Mouse (Mus musculus) ES-E14 (cell line): ENCODE results near the gene Tead2. TPM values are rescaled to one million over a fixed set of nuclear protein-coding genes. Genes with fewer than 3 reads are reported as not detected.

Source experiments
- DNase-seq: peaks from one replicate; pipeline ENCODE4 v3.0.0-alpha.2; 2013; ENCODE audit warnings: low read depth, low spot score
- H3K27ac ChIP-seq: 2 replicates; pipeline ENCODE4 v1.5.1; 2012; ENCODE audit warnings: low read depth, mild to moderate bottlenecking, low read length, moderate library complexity, mixed read lengths; ENCODE audit not compliant: poor library complexity, insufficient read depth, severe bottlenecking
- H3K36me3 ChIP-seq: 2 replicates; pipeline ENCODE4 v1.6.1; 2012; ENCODE audit warnings: mild to moderate bottlenecking, low read length, moderate library complexity, mixed read lengths; ENCODE audit not compliant: control insufficient read depth, poor library complexity, insufficient read depth, severe bottlenecking
- H3K4me1 ChIP-seq, 2 experiments: fragments of 150-350 bp in 1 of 2; sonication (generic) in 1 of 2; 2 replicates each; pipeline ENCODE4 v1.6.1; 2012; ENCODE audit warnings: low read length in 2 of 2, mild to moderate bottlenecking in 1 of 2, mixed read lengths in 1 of 2; ENCODE audit not compliant: control insufficient read depth in 2 of 2, insufficient read depth in 2 of 2, poor library complexity in 1 of 2
- H3K4me3 ChIP-seq, 2 experiments: fragments of 150-350 bp in 1 of 2; sonication (generic) in 1 of 2; 2 replicates each; pipeline ENCODE4 v1.5.1; 2012; ENCODE audit warnings: low read length in 2 of 2, low read depth in 1 of 2, mild to moderate bottlenecking in 1 of 2, mixed read lengths in 1 of 2; ENCODE audit not compliant: insufficient read depth in 1 of 2, poor library complexity in 1 of 2, severe bottlenecking in 1 of 2
- H3K9ac ChIP-seq: 2 replicates; pipeline ENCODE4 v1.6.1; 2012; ENCODE audit warnings: low read depth, mild to moderate bottlenecking, low read length, mixed read lengths; ENCODE audit not compliant: poor library complexity, insufficient read depth, severe bottlenecking
- H3K9me3 ChIP-seq: fragments of 150-350 bp; sonication (generic); 2 replicates; pipeline ENCODE4 v1.6.1; 2012; ENCODE audit warnings: low read depth, mild to moderate bottlenecking, low read length; ENCODE audit not compliant: control insufficient read depth, insufficient read depth
- CHD2 ChIP-seq: IDR thresholded peaks from 2 replicates; pipeline ENCODE4 v1.6.1; 2014; ENCODE audit warnings: mild to moderate bottlenecking, low read depth, low read length, inconsistent platforms
- HCFC1 ChIP-seq: IDR thresholded peaks from 2 replicates; pipeline ENCODE4 v1.6.1; 2012; ENCODE audit warnings: low read length, inconsistent platforms, borderline replicate concordance; ENCODE audit not compliant: insufficient read depth
- MAFK ChIP-seq: IDR thresholded peaks from 2 replicates; pipeline ENCODE4 v1.6.1; 2014; ENCODE audit warnings: mild to moderate bottlenecking, low read depth, low read length, inconsistent platforms; ENCODE audit not compliant: insufficient read depth
- ZC3H11A ChIP-seq: IDR thresholded peaks from 2 replicates; pipeline ENCODE4 v1.6.1; 2012; ENCODE audit warnings: low read depth, mild to moderate bottlenecking, inconsistent platforms, low read length, borderline replicate concordance
- ZNF384 ChIP-seq: IDR thresholded peaks from 2 replicates; pipeline ENCODE4 v1.6.1; 2012; ENCODE audit warnings: low read depth, low read length, inconsistent platforms
- in situ Hi-C, 2 experiments: fragments of 600-800 bp; cut with MboI; formaldehyde crosslinking; loops; one replicate each; pipeline ENCODE4 v1.15.1; 2025; ENCODE audit warnings: low sequenced_read_pairs in 2 of 2, inconsistent platforms in 1 of 2; ENCODE audit not compliant: unreplicated experiment in 2 of 2
- total RNA-seq: library from RNA; depleted of rRNA; stranded (reverse); fragments of 300-350 nt; gene quantifications from 2 replicates; pipeline ENCODE4 v1.2.3, GENCODE M21; 2012

Tead2 gene
- total RNA-seq, 1 experiment, result 95.9 TPM

DNA sequence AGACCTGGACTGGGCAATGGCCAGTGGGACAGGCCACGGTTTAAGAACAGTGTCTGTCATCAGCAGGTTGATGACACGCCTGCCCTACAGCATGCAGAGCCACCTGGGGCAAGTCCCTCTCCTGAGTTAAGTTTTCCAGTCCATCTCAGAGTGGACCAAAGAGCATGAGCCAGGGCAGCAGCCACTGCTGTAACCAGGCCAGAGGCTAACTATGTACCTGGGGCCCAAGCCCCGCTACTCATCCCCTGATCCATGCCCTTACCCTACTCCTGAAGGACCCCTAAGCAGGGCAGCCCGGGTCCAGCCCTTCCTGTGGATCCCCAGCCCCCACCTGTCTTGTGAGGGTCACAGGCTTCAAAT is 19.4 kb upstream of the Tead2 start:
- Histone ChIP-seq H3K27ac (no peak overlapping the region), H3K9me3 (no peaks in the 10 kb centered on the region), H3K9ac (no peak overlapping the region), H3K4me3 (no peak overlapping the region), H3K4me1 (peaks cover 0 to 18% of the 10 kb centered on the region in 2 experiments; a peak in 1 of 4 replicates), H3K36me3 (no peaks in the 10 kb centered on the region)
- DNase-seq, result no peak
- in situ Hi-C loops, result no loop called here
- no peak for TF ChIP-seq CHD2
- TF ChIP-seq MAFK, result no peak
- TF ChIP-seq HCFC1, result no peak
- no peak for TF ChIP-seq ZC3H11A
- TF ChIP-seq ZNF384, result no peak

DNA sequence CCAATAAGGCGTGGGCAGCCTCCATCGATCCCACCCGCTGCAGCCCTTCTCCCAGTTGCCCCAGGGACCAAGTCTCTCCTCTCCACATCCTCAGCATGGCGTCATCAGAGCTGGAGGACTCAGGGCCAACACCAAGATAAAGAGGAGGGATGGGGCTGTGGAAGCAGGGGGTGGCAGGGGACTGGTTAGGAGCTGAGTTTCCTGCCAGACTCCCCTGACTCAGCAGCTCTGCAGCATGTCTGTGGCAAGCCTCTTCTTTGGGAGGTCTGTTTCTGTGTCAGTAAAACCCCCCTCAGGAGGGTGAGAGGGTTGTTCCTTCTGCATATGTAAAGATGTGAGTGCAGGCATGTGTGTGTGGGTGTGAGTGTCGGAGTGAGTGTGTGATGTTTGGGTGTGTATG is 18.6 kb upstream of the Tead2 start:
- Histone ChIP-seq H3K27ac (no peak overlapping the region), H3K9me3 (no peaks in the 10 kb centered on the region), H3K4me1 (peaks cover 0 to 13% of the 10 kb centered on the region in 2 experiments; a peak in 1 of 4 replicates), H3K9ac (no peak overlapping the region), H3K4me3 (no peak overlapping the region), H3K36me3 (no peaks in the 10 kb centered on the region)
- DNase-seq, result no peak
- no peak for TF ChIP-seq HCFC1
- no peak for TF ChIP-seq ZNF384
- TF ChIP-seq CHD2, result no peak
- no peak for TF ChIP-seq MAFK
- no peak for TF ChIP-seq ZC3H11A
- in situ Hi-C loops, result no loop called here

DNA sequence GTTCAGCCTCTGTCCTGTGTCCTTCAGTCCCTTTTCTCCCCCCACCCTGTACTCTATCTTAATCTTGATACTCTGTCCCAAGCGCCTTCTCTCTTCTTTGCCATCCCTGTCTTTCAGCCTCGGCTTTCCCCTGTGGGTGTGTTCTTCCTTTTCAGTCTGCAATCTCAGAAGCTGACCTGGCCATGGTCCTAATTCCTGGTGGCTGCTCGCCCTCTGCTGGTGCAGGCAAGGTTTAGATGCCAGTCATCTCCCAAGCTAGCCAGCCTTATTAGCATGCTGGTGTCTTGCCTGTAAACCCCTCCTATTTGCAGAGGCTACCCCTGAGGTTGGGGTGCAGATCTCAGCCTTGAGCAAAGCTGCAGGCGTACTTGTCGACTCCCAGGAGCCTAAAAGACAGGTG is 17.1 kb upstream of the Tead2 start:
- no peak for DNase-seq
- Histone ChIP-seq H3K36me3 (no peaks in the 10 kb centered on the region), H3K4me1 (peaks cover 0 to 9% of the 10 kb centered on the region in 2 experiments; a peak in 1 of 4 replicates), H3K4me3 (no peak overlapping the region), H3K9ac (no peak overlapping the region), H3K9me3 (no peaks in the 10 kb centered on the region), H3K27ac (no peak overlapping the region)
- no peak for TF ChIP-seq CHD2
- TF ChIP-seq ZC3H11A, result peak; percentile 28; the same call in 1 of the 2 replicates
- in situ Hi-C loops, result no loop called here

DNA sequence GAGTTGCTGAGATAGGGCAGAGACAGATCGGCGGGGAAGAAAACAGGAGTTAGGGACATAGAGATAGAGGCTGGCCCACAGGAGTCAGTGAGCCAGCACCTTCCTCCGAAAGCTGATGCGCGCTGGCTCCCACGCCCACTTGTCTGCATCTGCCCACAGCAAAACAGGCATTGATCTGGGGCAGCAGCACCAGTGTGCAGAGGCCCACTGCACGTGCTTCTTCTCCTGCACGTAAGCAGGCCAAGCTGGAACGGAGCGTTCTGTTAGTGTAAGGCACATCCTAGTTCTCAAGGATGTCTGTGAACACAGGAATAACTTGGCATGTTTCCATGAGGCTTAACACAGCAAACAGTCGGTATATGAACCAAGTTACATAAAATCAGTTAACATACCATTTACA is 16.6 kb upstream of the Tead2 start:
- no peak overlapping the region for H3K27ac ChIP-seq
- no peak for DNase-seq
- no peaks in the 10 kb centered on the region for H3K9me3 ChIP-seq
- H3K36me3 ChIP-seq, result no peaks in the 10 kb centered on the region
- H3K9ac ChIP-seq, result no peak overlapping the region
- TF ChIP-seq HCFC1 (no peak), MAFK (no peak), ZNF384 (no peak), ZC3H11A (no peak), CHD2 (no peak)
- in situ Hi-C loops, result no loop called here
- peaks cover 0 to 6% of the 10 kb centered on the region in 2 experiments; a peak in 1 of 4 replicates for H3K4me1 ChIP-seq
- no peak overlapping the region for H3K4me3 ChIP-seq

DNA sequence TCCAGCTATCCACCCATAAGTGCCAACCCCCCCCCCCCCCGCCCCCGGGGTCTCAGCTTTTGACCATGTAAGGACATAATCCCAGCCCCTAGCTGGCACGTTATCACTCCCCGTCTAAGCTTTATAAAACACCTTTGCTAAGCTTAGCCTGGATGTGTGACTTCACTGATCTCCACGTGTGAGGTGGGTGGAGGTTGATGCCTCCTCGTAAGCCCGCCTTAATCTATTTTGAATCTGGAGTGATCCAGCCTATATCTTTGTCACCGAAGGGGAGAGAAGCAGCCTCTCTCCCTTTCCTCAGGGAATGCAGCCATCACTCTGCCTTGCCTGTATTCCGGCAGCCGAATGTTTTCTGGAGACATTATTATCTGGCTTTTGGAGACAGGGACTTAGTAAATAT is 12.9 kb upstream of the Tead2 start:
- no peak overlapping the region for H3K27ac ChIP-seq

More for the DNA sequence above, 12.9 kb upstream of the Tead2 start:
- H3K9me3 ChIP-seq, result no peaks in the 10 kb centered on the region
- H3K4me1 ChIP-seq, result peaks cover 0 to 5% of the 10 kb centered on the region in 2 experiments; a peak in 1 of 4 replicates
- TF ChIP-seq ZNF384, result no peak
- no peak for TF ChIP-seq CHD2
- no peak for TF ChIP-seq MAFK
- TF ChIP-seq ZC3H11A, result no peak
- TF ChIP-seq HCFC1, result no peak
- no peak overlapping the region for H3K9ac ChIP-seq
- DNase-seq, result no peak
- in situ Hi-C loops, result no loop called here
- H3K4me3 ChIP-seq, result no peak overlapping the region
- no peaks in the 10 kb centered on the region for H3K36me3 ChIP-seq
